Mouse (Mus musculus) cerebellum, postnatal 36 days (tissue): ENCODE data around the gene Ms4a8a.
"Not testable (repeated sequence)": the region's sequence is repeated elsewhere in the genome, so short reads cannot be mapped to it uniquely, and the experiment has no call there.

Experiments
- DNase-seq, 2 experiments: peaks; one replicate each; pipeline ENCODE4 v3.0.0; 2021 to 2022; ENCODE audit warnings: mixed read lengths in 2 of 2

Ms4a8a gene

DNA sequence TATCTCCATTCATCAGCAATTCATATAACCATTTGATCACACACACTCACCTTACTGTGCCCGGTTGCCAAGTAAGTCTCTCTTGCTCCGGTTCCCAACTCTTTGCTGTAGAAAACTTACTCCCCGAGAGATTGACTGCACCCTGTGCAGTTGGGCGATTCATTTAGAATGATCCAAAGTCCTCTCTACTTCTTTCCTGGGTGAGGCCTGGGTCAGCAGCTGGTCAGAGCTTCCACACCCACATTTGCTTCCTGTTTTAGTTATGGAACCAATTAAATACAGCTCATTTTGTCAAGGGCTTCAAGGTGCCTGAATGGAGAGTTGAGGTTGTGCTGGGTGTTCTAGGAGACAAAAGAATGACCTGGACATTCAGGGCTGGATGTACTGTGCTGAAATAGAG lies at the start of gene Ms4a8a:
Gene Ms4a8a (minus strand): TSS at position 169 of the 400 bp plus-strand sequence.
- no peak for DNase-seq

DNA sequence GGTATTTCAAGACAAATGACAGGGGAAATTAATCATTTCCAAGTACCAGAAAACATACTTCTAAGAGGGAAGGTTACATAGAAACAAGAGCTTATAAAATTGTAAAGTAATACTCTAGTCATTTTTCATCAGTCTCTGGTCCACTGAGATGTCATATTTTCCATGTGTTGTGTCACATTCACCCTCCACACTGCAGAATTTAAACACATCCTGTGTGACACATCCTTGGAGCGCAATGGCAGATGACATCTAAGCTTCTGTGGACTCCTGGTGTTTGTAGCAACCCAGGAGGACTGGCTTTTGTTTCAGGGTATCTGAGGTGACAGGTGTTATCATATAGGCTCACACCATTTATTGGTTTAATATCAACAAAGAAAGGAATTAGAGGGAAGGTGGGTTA lies 48.8 kb upstream of the Ms4a8a start:
- no peak for DNase-seq

GRCm38 (mm10) chr19:11121016-11121420 lies 40.1 kb upstream of the Ms4a8a start:
- peak; percentile 7 for DNase-seq

DNA sequence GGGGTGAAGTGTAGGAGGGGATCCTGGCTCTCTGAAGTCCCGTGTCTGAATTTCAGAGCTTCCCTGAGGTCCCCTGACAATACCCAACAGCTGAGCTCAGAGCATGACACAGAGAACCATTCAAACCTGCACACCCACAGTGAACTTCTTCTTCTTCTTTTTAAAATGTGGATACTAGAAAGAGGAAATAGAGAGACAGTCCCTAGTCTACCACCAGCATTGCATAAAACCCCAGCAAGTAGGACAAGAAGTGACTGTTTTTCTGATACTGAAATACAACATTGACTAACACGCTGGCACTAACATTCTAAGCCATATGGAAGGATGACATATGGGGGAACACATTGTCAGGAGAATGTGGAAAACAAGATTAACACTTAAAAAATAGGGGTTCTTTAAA lies 38.4 kb upstream of the Ms4a8a start:
- no peak for DNase-seq

- no peak for DNase-seq
These were observed 26.8 kb upstream of the Ms4a8a start for GRCm38 (mm10) chr19:11107746-11108145.

- no peak for DNase-seq
These were observed 21.0 kb upstream of the Ms4a8a start for GRCm38 (mm10) chr19:11101880-11102279.

GRCm38 (mm10) chr19:11098401-11098800 lies 17.5 kb upstream of the Ms4a8a start:
- DNase-seq = no peak

GRCm38 (mm10) chr19:11092131-11092530 lies 11.2 kb upstream of the Ms4a8a start:
- not testable (repeated sequence) for DNase-seq

GRCm38 (mm10) chr19:11070364-11070763 lies 10.5 kb downstream of the Ms4a8a start:
- no peak for DNase-seq

GRCm38 (mm10) chr19:11065202-11065875 lies 15.6 kb downstream of the Ms4a8a start:
- DNase-seq = no peak

GRCm38 (mm10) chr19:11060900-11061299 lies 20.0 kb downstream of the Ms4a8a start:
- DNase-seq = no peak

DNA sequence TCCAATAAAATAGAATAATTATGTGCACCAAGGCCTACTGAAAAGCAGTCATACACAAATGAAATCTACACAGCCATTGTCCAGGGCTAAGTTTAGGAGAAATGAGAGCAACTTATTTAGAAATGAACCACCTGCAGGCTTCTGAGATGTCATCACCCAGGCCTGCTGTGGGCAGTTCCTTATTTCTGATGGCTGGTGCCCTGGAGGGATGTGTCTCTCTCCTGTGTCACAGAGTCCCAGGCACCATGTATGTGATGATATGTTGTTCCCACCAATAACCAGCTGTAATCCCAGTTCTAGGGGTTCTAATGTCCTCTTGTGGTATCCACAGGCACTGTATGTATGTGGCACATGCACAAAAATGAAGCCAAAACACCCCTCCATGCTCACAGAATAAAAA lies 20.9 kb downstream of the Ms4a8a start:
- DNase-seq = no peak

DNA sequence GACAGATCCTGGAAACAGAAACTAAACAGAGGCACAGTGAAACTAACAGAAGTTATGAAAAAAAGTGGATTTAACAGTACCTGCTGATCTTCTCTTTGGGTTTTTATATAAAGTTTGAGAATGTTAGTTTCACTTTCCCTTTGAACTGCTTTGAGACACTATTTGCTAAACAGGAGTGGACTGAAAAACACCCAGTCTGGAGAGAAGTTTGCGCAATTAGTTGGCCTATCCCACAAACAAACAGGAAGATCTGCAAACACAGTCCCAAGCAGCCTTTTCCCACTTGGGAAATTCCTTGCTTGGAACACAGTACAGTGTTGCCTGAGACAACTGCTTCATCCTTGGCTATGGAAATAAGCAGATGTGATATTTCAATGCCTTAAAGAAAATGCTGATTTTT lies 25.2 kb downstream of the Ms4a8a start:
- DNase-seq = not testable (repeated sequence)

GRCm38 (mm10) chr19:11053277-11053676 lies 27.6 kb downstream of the Ms4a8a start:
- DNase-seq = no peak

DNA sequence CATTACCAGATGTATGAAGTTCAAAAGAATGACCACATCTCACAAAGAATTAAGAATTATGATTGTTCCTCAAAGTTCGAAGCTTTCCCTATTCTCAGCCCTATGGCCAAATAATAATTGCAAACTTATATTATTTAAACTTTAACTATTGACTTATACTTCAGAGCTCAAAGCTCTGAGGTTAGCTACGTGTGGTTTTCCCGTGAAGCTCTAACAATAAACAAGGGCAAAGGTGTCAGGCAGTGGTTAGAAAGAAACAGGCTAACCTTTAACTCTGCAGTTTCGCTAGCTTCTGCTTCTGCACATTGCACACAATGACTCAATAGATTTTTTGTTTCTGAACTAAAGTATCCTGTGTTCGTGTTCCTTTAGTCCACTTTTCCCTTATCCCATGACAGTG lies 28.0 kb downstream of the Ms4a8a start:
- no peak for DNase-seq

DNA sequence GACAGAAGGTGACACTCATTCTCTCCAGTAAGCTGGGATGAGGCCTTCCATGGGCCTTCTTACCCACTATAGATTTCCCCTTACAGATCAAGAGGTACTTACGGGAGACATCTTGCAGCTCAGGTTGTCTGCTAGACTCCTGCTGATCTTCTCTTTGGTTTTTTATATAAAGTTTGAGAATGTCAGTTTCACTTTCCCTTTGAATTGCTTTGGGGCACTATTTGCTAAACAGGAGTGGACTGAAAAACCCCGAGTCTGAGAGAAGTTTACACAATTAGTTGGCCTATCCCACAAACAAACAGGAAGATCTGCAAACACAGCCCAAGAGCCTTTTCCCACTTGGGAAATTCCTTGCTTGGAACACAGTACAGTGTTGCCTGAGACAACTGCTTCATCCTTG lies 30.6 kb downstream of the Ms4a8a start:
- DNase-seq = no peak

GRCm38 (mm10) chr19:11049426-11049825 lies 31.5 kb downstream of the Ms4a8a start:
- DNase-seq = no peak

- DNase-seq = no peak
These were observed 32.4 kb downstream of the Ms4a8a start for GRCm38 (mm10) chr19:11048503-11048902.

- no peak for DNase-seq
These were observed 32.9 kb downstream of the Ms4a8a start for GRCm38 (mm10) chr19:11048009-11048408.

- DNase-seq = peak; percentile 3 to 15
These were observed 35.7 kb downstream of the Ms4a8a start for GRCm38 (mm10) chr19:11044996-11045711.

DNA sequence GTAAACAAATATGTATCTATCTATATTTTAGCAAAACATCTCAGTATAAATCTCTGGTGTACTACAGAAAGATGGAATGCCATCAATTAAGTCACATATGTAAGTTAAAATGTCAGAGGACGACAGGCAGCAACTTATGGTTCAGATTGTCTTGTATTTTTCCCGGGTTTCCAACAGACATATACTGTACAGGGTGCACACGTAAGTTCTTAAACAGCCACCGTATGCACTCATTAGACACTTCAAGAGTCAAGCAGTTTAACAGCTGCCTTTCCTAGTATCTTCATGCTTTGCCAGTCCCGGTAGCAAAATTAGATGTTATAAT lies 36.3 kb downstream of the Ms4a8a start:
- no peak for DNase-seq

DNA sequence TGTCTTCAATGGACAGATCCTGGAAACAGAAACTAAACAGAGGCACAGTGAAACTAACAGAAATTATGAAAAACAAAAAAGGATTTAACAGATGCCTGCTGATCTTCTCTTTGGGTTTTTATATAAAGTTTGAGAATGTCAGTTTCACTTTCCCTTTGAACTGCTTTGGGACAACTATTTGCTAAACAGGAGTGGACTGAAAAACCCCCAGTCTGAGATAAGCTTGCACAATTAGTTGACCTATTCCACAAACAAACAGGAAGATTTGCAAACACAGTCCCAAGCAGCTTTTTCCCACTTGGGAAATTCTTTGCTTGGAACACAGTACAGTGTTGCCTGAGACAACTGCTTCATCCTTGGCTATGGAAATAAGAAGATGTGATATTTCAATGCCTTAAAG lies 43.3 kb downstream of the Ms4a8a start:
- DNase-seq = no peak

GRCm38 (mm10) chr19:11022382-11022781 lies 58.5 kb downstream of the Ms4a8a start:
- no peak for DNase-seq

DNA sequence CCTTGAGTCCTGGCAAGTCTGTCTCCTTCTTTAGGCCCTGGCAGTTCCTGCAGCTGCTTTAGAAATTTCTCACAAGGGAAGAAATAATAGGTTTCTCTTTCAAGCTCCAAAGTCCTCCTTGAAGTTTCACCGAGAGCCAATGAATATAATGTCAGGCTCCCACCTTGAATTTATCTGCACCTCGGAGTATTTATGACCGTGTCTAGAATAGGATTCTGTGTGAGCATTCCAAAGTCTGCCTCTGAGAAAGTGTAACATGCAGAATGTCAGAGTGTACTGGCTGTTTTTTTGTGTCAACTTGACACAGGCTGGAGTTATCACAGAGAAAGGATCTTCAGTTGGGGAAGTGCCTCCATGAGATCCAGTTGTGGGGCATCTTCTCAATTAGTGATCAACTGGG lies 63.0 kb downstream of the Ms4a8a start, which contains the start of gene Ms4a18:
Gene Ms4a18 (minus strand): TSS at position 141 of the 400 bp plus-strand sequence.
- DNase-seq = no peak
